25 mouse cellular contexts compared by ENCODE assay signal in the genomic region with DNA sequence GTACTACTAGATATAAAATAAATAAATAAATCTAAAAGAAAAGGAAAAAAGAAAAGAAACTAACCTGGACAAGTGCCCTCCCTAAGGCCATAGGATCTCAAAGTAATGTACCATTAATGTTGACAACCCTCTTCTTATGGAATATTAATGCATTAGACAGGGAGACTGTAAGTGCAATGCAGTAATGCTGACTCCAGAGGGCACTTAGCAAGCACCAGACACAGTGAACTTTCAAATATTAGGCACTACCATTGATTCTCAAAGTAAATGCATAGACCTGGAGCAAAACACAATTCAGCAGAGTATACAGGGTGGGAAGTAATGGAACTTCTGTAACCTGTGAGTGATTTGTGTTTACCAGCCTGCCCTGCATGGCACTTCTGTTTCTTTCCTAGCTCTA. TPM values are rescaled to one million over a fixed set of nuclear protein-coding genes. Genes with fewer than 3 reads are reported as not detected.
DNase-seq lines count a peak whose midpoint lies in the region; ATAC-seq and TF ChIP-seq lines count a peak whose summit lies in the region.
"Had no signal": no experiment of that assay in that cellular context is flagged by ENCODE, and none has a peak within 500 bp of the region (broad histone marks: within the 10 kb centered on the region; RNA-seq: fewer than 3 reads in every experiment).

No protein-coding gene starts in this region.

- H3K27me3 ChIP-seq in midbrain, postnatal 0 days (ENCODE audit: insufficient read depth, low read length) = no peaks in the 10 kb centered on the region
- no peaks in the 10 kb centered on the region for H3K27me3 ChIP-seq in midbrain, embryonic 11.5 days (ENCODE audit: control insufficient read depth, insufficient read depth, low read length)
- H3K27me3 ChIP-seq: embryonic facial prominence, embryonic 13.5 days; forebrain, embryonic 12.5 days; limb, embryonic 12.5 days; liver, embryonic 13.5 days; midbrain, embryonic 12.5 days; neural tube, embryonic 12.5 days had no signal

- H3K4me3 ChIP-seq in layer of hippocampus, adult 2 months = no peak overlapping the region
- no peak overlapping the region for H3K4me3 ChIP-seq in midbrain, postnatal 0 days (ENCODE audit: low read depth, low read length)
- H3K4me3 ChIP-seq in midbrain, embryonic 11.5 days (ENCODE audit: low read depth, low read length) = no peak overlapping the region
- H3K4me3 ChIP-seq: embryonic facial prominence, embryonic 13.5 days; erythroblast, embryonic 14.5 days; forebrain, embryonic 12.5 days; heart, embryonic 10.5 days; limb, embryonic 12.5 days; liver, embryonic 13.5 days; midbrain, embryonic 12.5 days; neural tube, embryonic 12.5 days had no signal

- H3K4me2 ChIP-seq in midbrain, postnatal 0 days (ENCODE audit: low read depth, low read length, poor library complexity, severe bottlenecking) = no peak overlapping the region
- no peak overlapping the region for H3K4me2 ChIP-seq in midbrain, embryonic 11.5 days
- H3K4me2 ChIP-seq: embryonic facial prominence, embryonic 13.5 days; forebrain, embryonic 12.5 days; limb, embryonic 12.5 days; liver, embryonic 13.5 days; midbrain, embryonic 12.5 days; neural tube, embryonic 12.5 days had no signal

- peaks cover 15% of the 10 kb centered on the region; the same call in 1 of the 2 replicates for H3K36me3 ChIP-seq in midbrain, postnatal 0 days (ENCODE audit: insufficient read depth, low read length)
- H3K36me3 ChIP-seq in midbrain, embryonic 11.5 days (ENCODE audit: control insufficient read depth, insufficient read depth, low read length) = no peaks in the 10 kb centered on the region

- H3K27ac ChIP-seq in layer of hippocampus, adult 2 months = no peak overlapping the region
- H3K27ac ChIP-seq in midbrain, postnatal 0 days (ENCODE audit: low read depth, low read length) = no peak overlapping the region
- no peak overlapping the region for H3K27ac ChIP-seq in midbrain, embryonic 11.5 days (ENCODE audit: low read depth, low read length)
- H3K27ac ChIP-seq: embryonic facial prominence, embryonic 13.5 days; forebrain, embryonic 12.5 days; heart, embryonic 10.5 days; limb, embryonic 12.5 days; liver, embryonic 13.5 days; midbrain, embryonic 12.5 days; neural tube, embryonic 12.5 days had no signal

- H3K9ac ChIP-seq in midbrain, postnatal 0 days (replicated peaks; ENCODE audit: low read length, poor library complexity, severe bottlenecking) = no peak overlapping the region
- H3K9ac ChIP-seq in midbrain, embryonic 11.5 days (ENCODE audit: low read length) = no peak overlapping the region
- H3K9ac ChIP-seq: embryonic facial prominence, embryonic 13.5 days; forebrain, embryonic 12.5 days; limb, embryonic 12.5 days; liver, embryonic 13.5 days; midbrain, embryonic 12.5 days; neural tube, embryonic 12.5 days had no signal

- peak; percentile 31 for TF ChIP-seq CTCF in layer of hippocampus, adult 2 months (conservative IDR thresholded peaks at IDR 0.05)
- peak; percentile 57 for TF ChIP-seq CTCF in midbrain, postnatal 0 days (IDR thresholded peaks at IDR 0.05)
- peak; percentile 25; the same call in 1 of the 2 replicates for TF ChIP-seq CTCF in brain, embryonic 14.5 days (IDR thresholded peaks at IDR 0.05; ENCODE audit: borderline replicate concordance, extremely low read depth, insufficient read depth, insufficient read length)

- no peak for DNase-seq in layer of hippocampus, adult 2 months (ENCODE audit: low spot score in 2 of 2)
- DNase-seq in layer of hippocampus, adult 11-12 months (ENCODE audit: low spot score) = no peak
- no peak for DNase-seq in midbrain, postnatal 0 days (ENCODE audit: low spot score)
- no peak for DNase-seq in midbrain, embryonic 11.5 days (ENCODE audit: low spot score, missing footprints)
- DNase-seq in brain, embryonic 14.5 days (ENCODE audit: low read depth) = no peak
- no peak for DNase-seq in adrenal gland, adult 2 months
- DNase-seq in c-Kit-positive CD71-positive TER-119-positive erythroid progenitor cells, embryonic 14.5 days (ENCODE audit: low spot score) = no peak
- DNase-seq: cerebellum, adult 8-10 months; cerebellum, postnatal 36 days; embryo, embryonic 11 days; gastrocnemius, postnatal 10 days; heart, postnatal 4 days; kidney, adult 11 months; layer of hippocampus, postnatal 36 days; liver, embryonic 13.5 days; thymus, postnatal 25 days had no signal

- H3K9me3 ChIP-seq in midbrain, postnatal 0 days (ENCODE audit: low read length) = no peaks in the 10 kb centered on the region
- no peaks in the 10 kb centered on the region for H3K9me3 ChIP-seq in midbrain, embryonic 11.5 days (ENCODE audit: control insufficient read depth, low read length)
- H3K9me3 ChIP-seq: embryonic facial prominence, embryonic 13.5 days; forebrain, embryonic 12.5 days; heart, embryonic 10.5 days; limb, embryonic 12.5 days; liver, embryonic 13.5 days; midbrain, embryonic 12.5 days; neural tube, embryonic 12.5 days had no signal

- TF ChIP-seq POLR2A in brain, embryonic 14.5 days (IDR thresholded peaks at IDR 0.05; ENCODE audit: borderline replicate concordance, extremely low read depth, insufficient read depth, insufficient read length, poor library complexity, severe bottlenecking) = no peak

- no peak for ATAC-seq in midbrain, postnatal 0 days (ENCODE audit: low FRiP score)
- no peak for ATAC-seq in midbrain, embryonic 11.5 days (ENCODE audit: low FRiP score)
- ATAC-seq: hindbrain, embryonic 16.5 days had no signal

- H3K4me1 ChIP-seq in midbrain, postnatal 0 days (ENCODE audit: insufficient read depth, low read length) = peaks cover 5% of the 10 kb centered on the region; the same call in 1 of the 2 replicates
- peaks cover 7% of the 10 kb centered on the region for H3K4me1 ChIP-seq in midbrain, embryonic 11.5 days (ENCODE audit: control insufficient read depth, insufficient read depth, low read length)

RNA-seq across cellular contexts. Expression of gene Vti1b, which starts 3.3 kb away (rescaled TPM):
- 100 to 1,000 TPM; 162 to 167 TPM for total RNA-seq in layer of hippocampus, adult 2 months (2021)
- 83.0 and 98.8 TPM in 2 replicates for total RNA-seq in midbrain, postnatal 0 days (2014; rRNA removed)
- 228 and 230 TPM in 2 replicates for polyA plus RNA-seq in midbrain, postnatal 0 days (2015; fragmentation: Nextera tagmentation; extraction: Ambion mirVana)
- 101 and 106 TPM in 2 replicates for polyA plus RNA-seq in midbrain, embryonic 11.5 days (2014; fragmentation: Nextera tagmentation; extraction: Ambion mirVana)
- polyA plus RNA-seq in brain, embryonic 14.5 days (2012; rRNA removed) = 68.0 and 77.7 TPM in 2 replicates
- total RNA-seq in adrenal gland, adult 2 months (2021) = 100 to 1,000 TPM; 103 to 147 TPM
- 33.7 and 36.9 TPM in 2 replicates for polyA plus RNA-seq in adrenal gland, adult 2 months (2012; rRNA removed)

RNA-seq across cellular contexts. Expression of gene Rdh11, which starts 22.9 kb away (rescaled TPM):
- 10 to 100 TPM; 17.0 to 20.5 TPM for total RNA-seq in layer of hippocampus, adult 2 months (2021)
- total RNA-seq in midbrain, postnatal 0 days (2014; rRNA removed) = 46.8 and 50.8 TPM in 2 replicates
- polyA plus RNA-seq in midbrain, postnatal 0 days (2015; fragmentation: Nextera tagmentation; extraction: Ambion mirVana) = 35.3 and 40.9 TPM in 2 replicates
- polyA plus RNA-seq in midbrain, embryonic 11.5 days (2014; fragmentation: Nextera tagmentation; extraction: Ambion mirVana) = 28.9 and 31.1 TPM in 2 replicates
- polyA plus RNA-seq in brain, embryonic 14.5 days (2012; rRNA removed) = 24.3 and 25.9 TPM in 2 replicates
- total RNA-seq in adrenal gland, adult 2 months (2021) = 10 to 100 TPM; 17.0 to 28.3 TPM
- 6.5 and 7.0 TPM in 2 replicates for polyA plus RNA-seq in adrenal gland, adult 2 months (2012; rRNA removed)

RNA-seq across cellular contexts. Expression of gene Arg2, which starts 38.6 kb away (rescaled TPM):
- 1 to 10 TPM; 3.6 to 4.0 TPM for total RNA-seq in layer of hippocampus, adult 2 months (2021)
- 13.6 and 16.5 TPM in 2 replicates for total RNA-seq in midbrain, postnatal 0 days (2014; rRNA removed)
- 22.5 and 23.3 TPM in 2 replicates for polyA plus RNA-seq in midbrain, postnatal 0 days (2015; fragmentation: Nextera tagmentation; extraction: Ambion mirVana)
- 4.1 and 5.5 TPM in 2 replicates for polyA plus RNA-seq in midbrain, embryonic 11.5 days (2014; fragmentation: Nextera tagmentation; extraction: Ambion mirVana)
- 16.2 and 18.0 TPM in 2 replicates for polyA plus RNA-seq in brain, embryonic 14.5 days (2012; rRNA removed)
- under 1 TPM; 0.26 to 0.41 TPM for total RNA-seq in adrenal gland, adult 2 months (2021)
- polyA plus RNA-seq in adrenal gland, adult 2 months (2012; rRNA removed) = not detected in 2 replicates
- total RNA-seq: gastrocnemius, postnatal 10 days; granulocyte monocyte progenitor cell, adult 5-6 weeks; heart, postnatal 4 days had no signal
- polyA plus RNA-seq: erythroblast, embryonic 14.5 days had no signal

RNA-seq across cellular contexts. Expression of gene Rdh12, which starts 39.5 kb away (rescaled TPM):
- 1 to 10 TPM; 2.3 to 2.4 TPM for total RNA-seq in layer of hippocampus, adult 2 months (2021)
- 0.93 and 1.3 TPM in 2 replicates for total RNA-seq in midbrain, postnatal 0 days (2014; rRNA removed)
- 1.0 and 1.3 TPM in 2 replicates for polyA plus RNA-seq in midbrain, postnatal 0 days (2015; fragmentation: Nextera tagmentation; extraction: Ambion mirVana)
- 1.4 and 1.9 TPM in 2 replicates for polyA plus RNA-seq in midbrain, embryonic 11.5 days (2014; fragmentation: Nextera tagmentation; extraction: Ambion mirVana)
- polyA plus RNA-seq in brain, embryonic 14.5 days (2012; rRNA removed) = 1.1 and 1.8 TPM in 2 replicates
- under 1 TPM; 0.66 to 0.86 TPM for total RNA-seq in adrenal gland, adult 2 months (2021)
- polyA plus RNA-seq in adrenal gland, adult 2 months (2012; rRNA removed) = 0.09 and 0.12 TPM in 2 replicates
- total RNA-seq: heart, postnatal 4 days had no signal
